Mouse (Mus musculus) gastrocnemius, postnatal 25 days (tissue): ENCODE results near the gene Pik3r5. TPM values are rescaled to one million over a fixed set of nuclear protein-coding genes. Genes with fewer than 3 reads are reported as not detected.
A peak's percentile ranks its signal among the peaks of the same experiment; 100 is the strongest.

Experiments
- DNase-seq: peaks from one replicate; pipeline ENCODE4 v3.0.0; 2022
- total RNA-seq, 2 experiments: library from RNA; stranded (reverse); gene quantifications; 1 replicate in 1 of 2; 2 replicates in 1 of 2; pipeline ENCODE4 v1.2.3; 2021

The Pik3r5 gene
- total RNA-seq, 2 experiments from 2014 or later: 0.31 to 0.51 TPM

DNA sequence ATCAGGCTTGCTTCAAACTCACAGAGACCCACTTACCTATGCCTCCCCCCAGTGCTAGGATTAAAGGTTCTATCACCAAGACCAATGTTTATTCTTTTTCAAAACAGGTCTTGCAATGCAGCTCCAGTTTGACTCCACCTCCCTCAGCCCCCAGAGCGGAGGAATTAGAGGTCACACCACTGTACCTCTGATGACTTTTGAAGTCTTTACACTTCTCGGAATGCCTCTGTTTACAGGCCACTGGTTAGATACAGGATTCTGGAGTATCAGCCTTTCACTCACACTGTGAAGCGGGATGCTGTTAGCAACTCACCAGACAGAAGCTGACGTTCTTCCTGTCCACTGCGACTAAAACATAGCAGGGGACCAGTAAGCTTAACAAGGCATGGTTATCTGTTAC, 30.5 kb upstream of the Pik3r5 start:
- no peak for DNase-seq

DNA sequence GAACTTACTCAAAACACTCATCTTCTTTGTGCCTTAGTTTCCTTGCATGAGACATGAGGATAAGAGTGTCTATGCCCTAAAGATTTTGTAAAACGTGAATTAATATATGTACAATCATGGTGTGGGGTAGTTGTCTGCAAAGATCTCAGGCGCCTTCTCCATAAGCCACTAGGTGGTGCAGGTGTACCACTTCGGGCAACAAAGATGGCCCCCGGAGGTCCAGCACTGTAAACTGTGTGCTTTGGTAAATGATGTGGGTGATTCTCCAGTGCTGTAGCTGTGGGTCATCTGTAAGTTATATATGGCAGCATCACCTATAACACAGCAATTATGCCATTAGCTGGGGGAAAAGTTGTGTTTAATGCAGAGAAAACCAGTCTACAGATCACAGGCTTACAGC, 27.7 kb upstream of the Pik3r5 start:
- DNase-seq: no peak

DNA sequence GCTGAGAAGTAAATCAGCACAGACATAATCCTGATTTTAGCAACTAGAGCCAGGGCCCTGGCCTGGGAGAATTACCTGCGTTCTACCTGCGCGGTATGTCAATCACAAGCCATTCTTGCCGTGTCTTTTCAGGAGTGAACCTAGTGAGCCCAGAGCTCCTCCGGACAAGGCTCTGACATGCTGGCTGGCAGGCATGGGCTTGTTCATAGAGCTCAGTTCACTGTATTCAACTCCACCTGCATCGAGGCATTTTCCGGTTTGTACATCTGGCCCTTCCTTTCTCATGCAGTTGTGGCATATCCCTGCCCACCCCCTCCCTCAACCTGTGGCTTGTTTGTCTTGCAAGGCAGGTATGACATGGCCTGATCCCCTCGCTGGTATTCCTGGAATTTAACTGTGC, 26.3 kb upstream of the Pik3r5 start:
- DNase-seq: no peak

DNA sequence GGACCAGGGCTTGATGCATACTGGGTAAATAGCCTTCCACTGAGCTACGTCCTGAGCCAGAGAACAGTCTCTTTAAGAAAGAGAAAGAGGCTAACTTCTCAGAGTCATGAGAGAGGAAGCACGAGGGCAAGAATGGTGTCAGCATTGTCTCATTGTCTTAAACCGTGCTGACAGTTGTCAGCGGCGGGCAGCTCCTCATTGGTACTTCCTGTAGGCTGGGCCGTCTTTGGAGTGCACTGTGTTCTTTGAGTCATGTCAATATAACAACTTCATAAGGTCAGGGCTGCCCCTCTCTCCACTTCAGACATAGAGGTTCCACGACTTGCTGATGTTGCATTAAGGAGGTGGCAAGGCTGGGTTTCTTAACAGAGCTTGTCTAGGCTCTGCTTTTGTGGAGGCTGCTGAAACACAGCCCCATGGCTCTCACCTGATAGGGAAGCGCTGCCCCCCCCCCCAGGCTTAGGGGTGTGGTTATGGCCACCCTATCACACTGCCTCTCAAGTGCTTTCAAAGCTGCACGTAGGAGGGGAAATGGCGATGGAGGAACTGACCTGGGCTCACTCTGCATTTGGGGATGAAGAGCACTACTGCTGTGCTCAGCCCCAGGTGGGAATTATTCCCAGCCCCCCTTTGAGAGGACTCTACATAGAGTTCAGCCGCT, 24.5 kb upstream of the Pik3r5 start:
- DNase-seq: no peak

DNA sequence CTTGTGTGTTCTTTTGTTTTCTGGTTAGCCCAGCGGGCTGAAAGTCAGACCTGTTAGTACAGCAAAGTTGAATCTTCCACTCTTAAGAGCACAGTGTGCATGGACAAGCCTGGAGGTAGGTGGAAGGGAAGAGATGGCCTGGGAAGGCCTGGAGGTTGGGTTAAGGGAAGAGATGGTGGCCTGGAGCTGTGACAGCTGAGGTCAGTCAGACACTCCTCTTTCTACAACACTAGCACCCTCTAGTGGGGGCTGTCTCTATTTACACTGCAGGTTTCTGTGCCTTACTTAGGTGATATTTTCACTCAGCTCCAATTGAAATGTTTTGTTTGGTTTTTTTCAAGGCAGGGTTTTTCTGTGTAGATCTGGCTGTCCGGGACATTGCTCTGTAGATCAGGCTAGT, 23.8 kb upstream of the Pik3r5 start:
- peak; percentile 52 for DNase-seq

DNA sequence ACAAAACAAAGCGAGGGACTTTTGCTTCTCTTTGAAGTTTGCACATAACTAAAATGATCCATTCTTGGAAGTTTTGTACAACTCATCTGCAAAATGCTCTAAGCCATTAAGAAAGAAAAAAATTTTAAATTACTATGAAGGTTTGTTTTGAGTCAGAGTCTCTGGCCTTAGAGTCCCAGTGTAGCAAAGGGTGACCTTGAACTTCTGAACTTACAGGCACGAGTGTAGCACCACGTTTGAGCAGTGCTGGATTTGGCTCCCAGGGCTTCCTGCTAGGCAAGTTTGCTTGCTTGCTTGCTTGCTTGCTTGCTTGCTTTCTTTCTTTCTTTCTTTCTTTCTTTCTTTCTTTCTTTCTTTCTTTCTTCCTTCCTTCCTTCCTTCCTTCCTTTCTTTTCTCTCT, 14.9 kb upstream of the Pik3r5 start:
- DNase-seq: no peak

DNA sequence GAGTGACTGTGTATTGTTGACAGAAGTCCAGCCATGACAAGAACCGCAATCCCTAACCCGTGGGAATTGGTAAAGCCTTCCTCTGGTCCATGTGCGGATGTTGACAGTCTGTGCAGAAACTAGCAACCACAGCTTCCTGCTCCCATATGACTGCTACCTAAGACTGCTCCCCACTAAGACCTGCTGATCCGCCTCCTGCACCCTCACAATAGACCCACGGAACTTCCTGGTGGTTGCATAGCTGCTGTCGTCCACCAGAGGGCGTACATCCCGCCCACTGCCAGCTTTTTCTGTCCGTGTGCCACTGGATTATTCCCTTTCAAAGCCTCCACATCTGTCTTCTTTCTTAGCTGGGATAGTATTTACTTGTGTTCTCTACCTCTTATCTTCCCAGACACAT, 14.1 kb upstream of the Pik3r5 start:
- peak; percentile 34 for DNase-seq

DNA sequence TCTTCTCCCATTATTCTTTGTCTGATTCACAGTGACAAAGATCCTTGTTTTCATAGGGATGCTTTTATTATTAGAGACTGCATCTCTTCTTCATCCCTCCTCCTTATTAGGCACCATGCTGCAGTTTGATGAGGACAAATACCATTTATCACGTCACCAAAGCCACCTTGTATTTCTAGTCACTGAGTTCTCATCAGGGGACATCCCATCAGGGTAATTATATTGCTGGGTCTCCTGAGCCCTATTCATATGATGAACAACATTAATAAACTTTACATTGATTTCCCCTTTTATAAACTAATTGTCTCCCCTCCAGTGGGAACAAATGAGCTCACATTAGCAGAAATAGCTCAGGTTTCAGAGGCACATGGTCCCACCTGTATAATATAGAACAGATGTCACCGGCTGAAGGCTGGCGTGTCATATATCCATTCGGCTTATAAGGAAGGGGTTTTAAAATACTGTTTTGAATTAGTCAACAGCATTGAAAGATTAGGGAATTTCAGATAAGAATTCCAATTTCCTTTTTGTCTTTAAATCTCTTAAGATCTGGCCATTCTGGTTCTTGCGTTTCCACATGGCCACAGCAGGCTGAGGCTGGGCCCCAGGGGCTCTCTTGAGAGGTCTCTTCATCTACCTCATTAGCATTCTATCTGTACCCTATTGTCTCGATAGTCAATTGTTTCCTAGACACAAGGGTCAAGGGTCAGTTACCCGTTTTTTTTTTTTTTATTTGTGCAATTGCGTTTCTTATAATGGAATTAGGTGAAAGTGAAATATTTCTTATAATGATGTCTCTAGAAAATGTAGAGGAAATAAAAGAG, 6.2 kb upstream of the Pik3r5 start:
- no peak for DNase-seq

DNA sequence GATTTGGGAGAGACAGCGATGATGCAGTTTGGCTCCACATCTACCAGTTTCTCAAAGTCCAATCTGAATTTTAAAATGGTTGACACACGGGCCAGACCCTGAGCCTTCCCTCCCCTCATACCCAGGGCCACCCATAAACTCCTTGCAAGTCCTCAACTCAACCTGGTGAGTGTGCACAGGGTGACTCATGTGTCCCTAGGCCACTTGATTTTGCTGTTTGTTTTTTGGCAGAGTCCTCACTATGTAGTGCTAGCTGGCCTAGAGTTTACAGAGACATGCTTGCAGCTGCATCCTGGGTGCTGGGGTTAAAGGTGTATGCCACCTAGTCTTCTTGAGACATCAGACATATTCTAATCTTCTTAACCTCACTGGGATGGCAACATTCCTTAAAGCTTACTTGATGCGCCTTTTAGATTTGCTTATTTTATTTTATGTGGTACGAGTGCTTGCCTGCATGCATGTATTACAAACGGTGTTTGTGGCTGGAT, 4.8 kb upstream of the Pik3r5 start:
- DNase-seq: no peak

DNA sequence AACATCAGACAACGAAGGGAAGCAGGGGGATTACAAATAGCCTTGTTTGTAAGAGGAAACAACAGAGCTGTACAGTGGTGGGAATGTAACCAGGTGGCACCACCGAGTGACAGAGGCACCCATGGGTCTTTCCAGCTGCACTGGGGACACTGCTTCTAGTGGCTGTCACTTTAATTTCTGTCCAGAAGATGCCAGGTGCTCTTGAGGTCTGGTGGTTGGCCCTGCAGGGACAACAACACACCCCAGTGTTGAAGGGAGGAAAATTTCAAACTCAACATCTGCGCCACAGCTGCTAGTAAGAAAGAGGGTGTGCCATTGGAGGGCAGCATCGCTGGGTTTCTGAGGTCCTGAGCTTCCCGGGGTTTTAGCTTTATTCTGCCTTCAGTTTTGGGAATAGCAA, 1.3 kb upstream of the Pik3r5 start:
- no peak for DNase-seq

DNA sequence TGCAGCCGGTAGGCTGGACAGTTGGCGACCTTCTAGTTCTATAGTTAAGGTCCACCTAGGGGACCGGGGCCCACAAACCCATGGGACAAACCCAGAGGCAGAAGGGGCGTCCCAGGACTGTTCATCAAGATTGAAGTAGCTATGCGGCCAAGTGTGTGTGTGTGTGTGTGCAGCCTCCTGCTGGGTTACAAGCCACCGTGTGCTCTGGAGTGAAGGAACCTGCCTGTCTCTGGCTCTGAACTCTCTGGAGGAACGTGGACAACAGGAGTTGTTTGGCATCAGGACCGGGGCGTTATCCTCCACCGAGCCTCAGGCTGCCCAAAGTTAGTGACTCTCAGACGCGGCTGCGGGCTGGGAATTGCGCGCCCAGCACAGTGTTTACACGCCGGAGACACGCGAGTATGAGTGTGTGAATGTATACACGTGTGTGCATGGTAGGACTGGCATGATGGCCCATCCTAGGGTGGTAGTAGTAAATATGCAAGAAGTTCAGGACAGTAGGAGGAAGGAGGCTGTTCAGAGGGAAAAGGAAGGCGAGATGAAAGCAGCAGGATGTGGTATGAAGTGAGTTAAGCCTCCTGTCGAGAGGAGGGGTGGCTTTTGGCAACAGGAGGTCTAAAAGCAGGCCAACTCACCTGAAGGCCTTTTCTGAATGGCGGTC, 570 bp downstream of the Pik3r5 start:
- DNase-seq: no peak

DNA sequence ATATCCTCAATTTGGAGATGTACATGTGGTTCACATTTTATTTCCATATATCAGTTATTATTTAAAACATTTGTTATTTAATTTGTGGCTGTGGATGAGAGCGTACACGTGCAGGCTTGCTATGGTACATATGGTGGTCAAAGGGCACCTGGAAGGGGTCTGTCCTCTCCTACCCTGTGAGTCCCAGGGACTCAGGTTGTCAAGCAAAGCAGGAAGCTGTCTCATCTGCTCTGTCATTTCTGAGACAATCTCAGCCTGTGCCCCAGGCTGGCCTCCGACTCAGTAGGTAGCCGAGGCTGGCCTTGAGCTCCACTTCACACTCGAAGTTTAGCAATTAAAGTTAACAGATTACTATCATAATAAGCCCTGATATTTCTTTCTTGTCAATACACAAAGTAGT, 1.6 kb downstream of the Pik3r5 start:
- no peak for DNase-seq

DNA sequence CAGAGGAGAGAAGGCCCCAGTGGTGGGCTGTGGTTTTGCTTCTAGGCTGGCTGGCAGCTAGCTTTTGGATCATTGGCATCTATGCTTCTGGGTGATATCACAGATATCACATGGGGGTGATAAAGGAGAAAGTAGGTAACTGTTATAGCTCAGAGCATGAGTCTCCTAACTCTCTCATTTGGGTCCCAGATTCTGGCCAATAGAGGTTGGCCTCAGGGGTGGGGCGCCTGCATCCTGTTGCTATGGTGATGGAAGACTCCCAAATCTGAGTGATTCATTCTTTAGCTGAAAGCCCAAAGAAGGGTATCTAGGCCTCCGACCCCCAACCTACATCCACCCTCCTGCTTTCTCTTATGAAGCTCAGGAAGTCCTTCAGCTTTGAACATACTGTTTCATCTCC, 2.8 kb downstream of the Pik3r5 start:
- DNase-seq: no peak

DNA sequence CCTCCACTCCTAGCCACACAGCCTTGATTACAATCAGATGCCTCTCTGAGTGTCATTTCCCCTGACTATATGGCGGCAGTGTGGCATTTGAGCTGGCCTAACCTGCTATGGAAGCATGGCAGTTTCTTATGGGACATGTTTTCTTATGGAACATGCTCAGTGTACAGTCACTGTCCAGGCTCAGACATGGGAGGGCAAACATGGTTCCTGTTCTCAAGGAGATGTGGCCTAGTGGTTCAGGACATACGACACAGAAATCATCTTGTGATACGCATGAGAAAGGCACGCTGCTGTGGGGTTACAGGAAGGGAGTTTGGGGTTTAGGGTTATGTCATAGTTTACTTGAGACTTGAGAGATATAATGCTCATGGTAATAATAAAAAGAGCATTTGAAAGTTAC, 3.7 kb downstream of the Pik3r5 start:
- no peak for DNase-seq

DNA sequence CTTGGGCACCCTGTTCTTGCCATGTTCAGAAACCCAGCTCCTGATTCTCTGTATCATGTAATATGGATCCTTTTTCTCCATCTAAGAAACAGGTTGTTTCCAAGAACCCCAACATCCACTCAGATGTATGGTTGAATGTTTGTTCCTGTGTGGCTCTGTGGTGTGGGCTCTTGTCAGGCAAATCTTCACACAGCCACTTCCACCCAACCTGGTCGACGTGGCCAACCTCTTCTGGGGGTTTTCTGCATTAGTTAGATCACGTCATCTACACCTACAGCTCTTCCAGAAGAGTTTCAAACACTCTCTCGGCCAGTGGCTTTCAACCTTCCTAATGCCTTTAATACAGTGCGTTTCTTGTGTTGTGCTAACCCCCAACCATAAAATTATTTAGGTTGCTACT, 4.5 kb downstream of the Pik3r5 start:
- no peak for DNase-seq

DNA sequence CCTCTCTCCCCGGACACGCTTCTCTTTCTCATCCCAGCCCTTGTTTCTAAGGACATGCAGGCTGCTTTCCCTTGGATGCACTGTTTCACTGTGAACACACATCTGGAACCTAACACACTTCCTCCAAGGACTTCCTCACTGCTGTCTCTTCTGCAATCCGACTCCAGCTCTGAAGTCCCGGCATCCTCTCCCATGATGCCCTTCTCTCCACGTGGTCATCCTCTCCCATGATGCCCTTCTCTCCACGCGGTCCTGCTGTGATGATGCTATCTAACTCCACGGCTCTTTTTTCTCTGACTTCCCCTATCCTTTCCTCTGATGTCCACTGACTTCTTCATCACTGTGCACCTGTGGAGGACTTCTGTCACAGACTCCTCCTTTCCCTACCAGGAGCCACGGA, 8.2 kb downstream of the Pik3r5 start:
- no peak for DNase-seq

DNA sequence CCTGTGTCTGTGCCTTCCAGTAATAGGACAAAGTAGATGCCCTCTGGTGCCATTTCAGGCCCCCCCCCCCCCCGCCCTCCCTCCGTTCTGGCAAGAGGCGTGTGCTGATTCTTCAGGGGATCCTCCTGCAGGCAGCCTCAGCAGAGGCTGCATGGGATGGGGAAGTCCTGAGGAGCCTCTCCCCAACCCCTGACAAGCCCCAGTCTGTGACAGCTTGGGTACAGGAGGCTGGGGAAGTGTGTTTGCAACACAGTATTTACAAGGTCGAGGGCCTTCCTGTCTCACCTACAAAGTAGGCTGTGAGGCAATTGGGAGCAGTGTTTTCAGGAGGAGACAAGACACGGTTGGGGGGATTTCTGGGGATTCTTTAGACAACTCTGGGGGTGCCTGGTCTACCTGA, 9.0 kb downstream of the Pik3r5 start:
- no peak for DNase-seq

DNA sequence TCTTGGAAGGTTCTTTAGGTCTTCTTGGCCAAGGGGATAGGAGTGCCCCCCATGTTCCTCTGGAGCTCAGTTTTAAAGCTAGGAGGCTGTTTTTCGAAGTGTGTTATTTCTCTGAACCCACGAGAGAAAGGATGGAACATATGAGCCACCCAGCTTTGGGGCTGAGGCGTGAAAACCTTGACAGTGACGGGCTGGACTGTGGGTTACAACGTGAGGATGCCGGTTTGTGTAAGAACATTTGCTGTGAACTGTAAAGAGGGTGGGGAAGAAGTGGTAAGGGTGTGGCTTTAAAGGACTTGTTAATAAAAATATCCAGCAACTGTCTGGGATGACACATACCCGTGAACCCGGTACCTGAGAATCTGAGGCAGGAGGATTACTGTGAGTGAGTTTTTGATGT, 10.4 kb downstream of the Pik3r5 start:
- no peak for DNase-seq

DNA sequence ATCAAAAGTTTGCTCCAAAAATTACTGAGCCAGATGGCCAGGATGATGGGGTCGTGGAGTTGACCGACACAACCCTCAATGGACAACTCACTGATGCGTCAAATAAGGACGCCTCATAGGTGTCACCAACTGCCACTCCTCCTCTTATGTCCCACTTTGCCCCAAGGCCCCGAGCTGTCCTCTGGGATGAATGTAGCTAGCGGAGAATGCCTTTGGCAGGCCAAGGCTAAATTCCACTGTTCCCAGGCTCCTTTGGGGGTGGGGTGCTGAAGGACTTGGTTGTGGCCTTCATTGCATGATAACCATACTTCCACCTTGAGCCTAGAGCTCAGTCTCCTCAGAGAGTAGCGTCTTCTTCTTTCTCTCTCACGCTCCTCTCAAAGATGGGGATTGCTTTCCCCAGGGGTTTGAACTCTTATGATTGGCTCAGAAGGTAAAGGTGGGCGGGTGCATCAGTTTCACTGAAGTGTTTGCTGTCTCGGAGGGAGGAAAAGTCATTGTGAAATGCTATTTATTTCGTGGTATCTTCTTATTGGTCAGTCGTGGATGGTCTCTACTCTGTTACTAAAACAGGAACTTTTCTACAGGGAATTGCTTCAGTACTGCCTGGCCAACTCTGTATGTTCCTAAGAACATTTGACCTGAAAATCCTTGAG, 11.2 kb downstream of the Pik3r5 start:
- DNase-seq: no peak

DNA sequence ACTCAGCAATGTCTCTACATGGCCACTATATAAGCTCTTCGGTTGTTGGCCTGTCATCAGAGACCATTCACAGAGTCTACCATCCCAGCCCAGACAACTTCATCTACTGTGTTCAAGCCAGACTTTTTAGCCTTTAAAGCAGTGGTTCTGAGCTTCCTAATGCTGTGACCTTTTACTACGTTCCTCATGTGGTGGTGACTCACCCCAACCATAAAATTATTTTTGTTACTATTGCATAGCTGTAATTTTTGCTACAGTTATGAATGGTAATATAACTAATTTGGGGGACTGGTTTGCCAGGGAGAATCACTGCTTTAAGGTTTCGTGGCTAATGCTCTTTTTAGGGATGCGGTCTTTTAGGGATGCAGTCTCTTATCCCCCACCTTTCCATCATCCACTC, 14.0 kb downstream of the Pik3r5 start:
- no peak for DNase-seq

DNA sequence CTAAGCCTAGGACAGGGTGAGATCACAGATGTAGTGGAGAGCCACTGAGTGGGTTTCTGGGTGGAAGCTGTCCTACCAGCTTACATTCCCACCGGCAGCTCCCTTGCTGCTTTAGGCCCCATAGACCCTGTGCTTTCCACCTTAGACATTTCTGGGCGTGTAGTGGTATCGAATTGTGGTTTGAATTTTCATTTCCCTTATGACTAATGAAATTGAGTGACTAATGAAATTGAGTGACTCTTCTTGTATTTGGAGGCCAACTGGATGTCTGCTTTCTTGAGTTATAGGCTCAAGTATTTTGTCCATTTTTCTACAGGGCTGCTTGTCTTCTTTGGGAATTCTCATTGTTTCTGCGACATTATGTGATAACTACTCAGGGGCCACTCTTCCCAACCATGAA, 14.6 kb downstream of the Pik3r5 start:
- no peak for DNase-seq

DNA sequence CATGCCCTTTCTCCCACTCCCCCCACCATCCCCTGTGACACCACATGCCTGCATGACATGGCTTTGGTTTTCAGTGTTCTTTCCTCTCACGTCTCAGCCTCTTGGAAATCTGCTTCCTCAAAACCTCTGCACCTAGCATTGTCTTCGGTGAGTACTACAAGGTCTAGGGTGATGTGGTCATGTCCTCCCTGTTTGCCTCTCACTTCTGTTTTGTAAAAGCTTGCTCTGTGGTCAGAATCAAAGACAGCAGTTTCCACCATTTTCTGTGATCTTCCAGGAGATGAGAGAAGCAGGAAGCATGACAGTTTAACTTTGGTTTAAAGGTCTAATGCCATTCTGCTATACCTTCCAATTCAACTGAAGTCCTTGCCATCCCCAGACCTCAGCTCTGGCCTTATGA, 15.3 kb downstream of the Pik3r5 start:
- DNase-seq: no peak

DNA sequence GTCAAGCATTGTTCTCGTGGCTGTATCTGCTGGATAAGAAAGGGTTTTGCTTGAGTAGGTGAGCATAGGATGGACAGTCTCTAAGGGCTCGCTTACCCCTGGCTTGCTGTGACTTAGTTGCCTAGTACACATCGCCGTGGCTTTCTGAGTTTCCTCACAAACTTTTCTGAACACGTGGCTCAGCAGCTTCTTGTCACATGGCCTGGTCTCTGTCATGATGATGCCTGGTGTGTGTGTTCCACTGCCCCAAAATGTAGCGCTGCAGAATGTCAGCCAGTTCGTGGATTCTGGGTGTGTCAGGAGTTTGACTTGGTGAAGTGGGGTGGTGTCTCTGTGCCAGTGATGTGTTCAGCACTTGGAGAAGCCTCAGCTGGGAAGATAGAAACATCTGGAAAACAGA, 16.4 kb downstream of the Pik3r5 start:
- DNase-seq: no peak
